9 mouse cellular contexts compared by ENCODE assay signal in the genomic region with DNA sequence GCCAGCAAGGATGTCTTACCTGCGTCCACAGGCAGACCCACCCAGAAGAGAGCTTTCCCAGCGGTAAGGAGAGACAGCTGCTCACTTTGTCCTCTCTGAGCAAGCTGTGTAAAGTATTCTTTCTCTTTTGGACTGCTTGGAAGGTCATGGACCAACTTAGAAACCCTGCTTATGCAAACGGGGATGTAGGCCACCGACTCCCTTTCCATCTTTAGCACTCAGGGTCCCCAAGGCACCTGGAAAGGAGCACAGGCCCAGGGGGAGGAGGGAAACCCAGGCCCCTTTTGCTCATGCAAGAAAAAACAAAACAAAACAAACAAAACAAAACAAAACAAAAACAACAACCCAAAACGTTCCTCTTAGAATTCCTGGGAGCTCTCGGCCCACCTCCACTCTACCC. TPM values are rescaled to one million over a fixed set of nuclear protein-coding genes. Genes with fewer than 3 reads are reported as not detected.
DNase-seq lines count a peak whose midpoint lies in the region; ATAC-seq and TF ChIP-seq lines count a peak whose summit lies in the region.
"Had no signal": no experiment of that assay in that cellular context is flagged by ENCODE, and none has a peak within 500 bp of the region (broad histone marks: within the 10 kb centered on the region; RNA-seq: fewer than 3 reads in every experiment).

A gene (minus strand): TSS at position 101 of the 400 bp plus-strand sequence.

- no peak for DNase-seq in lung, embryonic 14.5 days
- DNase-seq in lung, postnatal 36 days: no peak
- DNase-seq in forebrain, postnatal 0 days: no peak
- no peak for DNase-seq in midbrain, embryonic 10.5 days (ENCODE audit: low spot score)
- DNase-seq in thymus, adult 18-20 months: no peak
- no peak for DNase-seq in cerebellum, adult 8-10 months

- ATAC-seq in lung, embryonic 14.5 days (ENCODE audit: insufficient read depth): no peak
- no peak for ATAC-seq in forebrain, postnatal 0 days
- ATAC-seq in monocyte, adult 5-6 weeks (replicated peaks; ENCODE audit: insufficient number of reproducible peaks, low FRiP score, low TSS enrichment, poor library complexity, severe bottlenecking): no peak
- ATAC-seq: inflammation-experienced regulatory T-cells, adult 6 months had no signal

- 37% methylated on average over 6 of the region's 6 CpGs for WGBS in lung, embryonic 14.5 days
- WGBS in forebrain, postnatal 0 days: 14% methylated on average over 6 of the region's 6 CpGs
- 12% methylated on average over 6 of the region's 6 CpGs for WGBS in midbrain, embryonic 10.5 days

- no peaks in the 10 kb centered on the region for H3K9me3 ChIP-seq in lung, embryonic 14.5 days (ENCODE audit: low read depth, low read length)
- H3K9me3 ChIP-seq in forebrain, postnatal 0 days (ENCODE audit: low read length): no peaks in the 10 kb centered on the region
- no peaks in the 10 kb centered on the region for H3K9me3 ChIP-seq in midbrain, embryonic 10.5 days (replicated peaks)

- peak within 1 kb of the TSS; percentile 19 for H3K4me3 ChIP-seq in lung, embryonic 14.5 days (ENCODE audit: low read depth, low read length)
- H3K4me3 ChIP-seq in forebrain, postnatal 0 days (ENCODE audit: low read depth, low read length): peak within 1 kb of the TSS; percentile 33
- H3K4me3 ChIP-seq in midbrain, embryonic 10.5 days: peak within 1 kb of the TSS; percentile 48

- TF ChIP-seq CTCF in lung, embryonic 14.5 days (IDR thresholded peaks at IDR 0.05; ENCODE audit: low read depth): no peak
- no peak for TF ChIP-seq CTCF in forebrain, postnatal 0 days (IDR thresholded peaks at IDR 0.05; ENCODE audit: low read depth)

- H3K9ac ChIP-seq in lung, embryonic 14.5 days: no peak within 1 kb of the TSS
- H3K9ac ChIP-seq in forebrain, postnatal 0 days: peak within 1 kb of the TSS; percentile 46

- no peaks in the 10 kb centered on the region for H3K36me3 ChIP-seq in lung, embryonic 14.5 days (ENCODE audit: insufficient read depth)
- no peaks in the 10 kb centered on the region for H3K36me3 ChIP-seq in forebrain, postnatal 0 days (ENCODE audit: insufficient read depth)
- H3K36me3 ChIP-seq in midbrain, embryonic 10.5 days: no peaks in the 10 kb centered on the region

- no peaks in the 10 kb centered on the region; the same call in 1 of the 2 replicates for H3K4me1 ChIP-seq in lung, embryonic 14.5 days (ENCODE audit: insufficient read depth)
- peaks cover 13% of the 10 kb centered on the region; the same call in 1 of the 2 replicates for H3K4me1 ChIP-seq in forebrain, postnatal 0 days (ENCODE audit: insufficient read depth)
- peaks cover 85% of the 10 kb centered on the region for H3K4me1 ChIP-seq in midbrain, embryonic 10.5 days

- H3K4me2 ChIP-seq in lung, embryonic 14.5 days: peak within 1 kb of the TSS; percentile 35; the same call in 1 of the 2 replicates
- H3K4me2 ChIP-seq in forebrain, postnatal 0 days (ENCODE audit: low read depth): peak within 1 kb of the TSS; percentile 65

- no peak within 1 kb of the TSS for H3K27ac ChIP-seq in lung, embryonic 14.5 days (ENCODE audit: low read depth)
- H3K27ac ChIP-seq in forebrain, postnatal 0 days (ENCODE audit: low read depth, low read length): no peak within 1 kb of the TSS
- peak within 1 kb of the TSS; percentile 84 for H3K27ac ChIP-seq in midbrain, embryonic 10.5 days (replicated peaks)

- H3K27me3 ChIP-seq in lung, embryonic 14.5 days (ENCODE audit: insufficient read depth, low read length): peaks cover 57% of the 10 kb centered on the region
- H3K27me3 ChIP-seq in forebrain, postnatal 0 days (ENCODE audit: insufficient read depth, low read length): peaks cover 70% of the 10 kb centered on the region
- peaks cover 98% of the 10 kb centered on the region for H3K27me3 ChIP-seq in midbrain, embryonic 10.5 days (ENCODE audit: low read depth, poor library complexity, severe bottlenecking)

RNA-seq across cellular contexts. Expression of the gene that starts here (rescaled TPM):
- polyA plus RNA-seq in lung, embryonic 14.5 days (2014; fragmentation: Nextera tagmentation; extraction: Ambion mirVana): not detected in 2 replicates
- 0.57 TPM in 1 of 2 replicates, not detected in the other for total RNA-seq in forebrain, postnatal 0 days (2014; rRNA removed)
- 0.13 TPM in 1 of 2 replicates, not detected in the other for polyA plus RNA-seq in forebrain, postnatal 0 days (2015; fragmentation: Nextera tagmentation; extraction: Ambion mirVana)
- 26.3 and 30.9 TPM in 2 replicates for polyA plus RNA-seq in midbrain, embryonic 10.5 days (2016; fragmentation: Nextera tagmentation; extraction: Ambion mirVana)
- not detected in 3 replicates for total RNA-seq in monocyte, adult 5-6 weeks (2017)
- total RNA-seq: neutrophil, adult 5-6 weeks had no signal
- polyA plus RNA-seq: inflammation-experienced regulatory T-cells, adult 6 months had no signal

Comparison
In these comparisons a context has a peak if more than half of its experiments do, and no peak if none do; other contexts are left out.
1. RNA of the gene that starts here (polyA plus RNA-seq): 26.3 to 30.9 TPM in midbrain, embryonic 10.5 days; 0.13 TPM in forebrain, postnatal 0 days and not detected in lung, embryonic 14.5 days; every median in the first group is over 10 times any median in the second.
2. Peak in every context shown above with its lines, with median percentiles within 50 percentile points of each other: H3K4me3 ChIP-seq.